Mouse (Mus musculus) neural tube, embryonic 14.5 days (tissue): ENCODE results near the gene Rmi1. TPM values are rescaled to one million over a fixed set of nuclear protein-coding genes. Genes with fewer than 3 reads are reported as not detected.

Experiments
- ATAC-seq: fragments of 200-750 bp; cut with Nextera tagmentation; 2 replicates; pipeline ENCODE4 v1.8.0; 2017; ENCODE audit warnings: low read depth, mild to moderate bottlenecking, moderate TSS enrichment, moderate library complexity
- H3K27ac ChIP-seq: fragments of 300-500 bp; sonication (generic); 2 replicates; pipeline ENCODE4 v1.5.1; 2014; ENCODE audit warnings: low read depth, mild to moderate bottlenecking, control low read depth, low read length, moderate library complexity, mixed read lengths
- H3K27me3 ChIP-seq: fragments of 300-500 bp; sonication (generic); 2 replicates; pipeline ENCODE4 v1.6.1; 2014; ENCODE audit warnings: low read length; ENCODE audit not compliant: control insufficient read depth, insufficient read depth
- H3K36me3 ChIP-seq: fragments of 300-500 bp; sonication (generic); 2 replicates; pipeline ENCODE4 v1.6.1; 2014; ENCODE audit warnings: low read length, mixed read lengths; ENCODE audit not compliant: control insufficient read depth, insufficient read depth
- H3K4me1 ChIP-seq: fragments of 300-500 bp; sonication (generic); 2 replicates; pipeline ENCODE4 v1.6.1; 2014; ENCODE audit warnings: low read length; ENCODE audit not compliant: control insufficient read depth, insufficient read depth
- H3K4me2 ChIP-seq: fragments of 300-500 bp; sonication (generic); 2 replicates; pipeline ENCODE4 v1.6.1; 2014; ENCODE audit warnings: mild to moderate bottlenecking, low read depth, low read length, control low read depth
- H3K4me3 ChIP-seq: fragments of 300-500 bp; sonication (generic); 2 replicates; pipeline ENCODE4 v1.5.1; 2014; ENCODE audit warnings: low read depth, low read length, control low read depth, mixed read lengths
- H3K9ac ChIP-seq: fragments of 300-500 bp; sonication (generic); replicated peaks from 2 replicates; pipeline ENCODE4 v1.6.1; 2014; ENCODE audit warnings: low read depth, mild to moderate bottlenecking, control low read depth, low read length, mixed read lengths
- H3K9me3 ChIP-seq: fragments of 300-500 bp; sonication (generic); 2 replicates; pipeline ENCODE4 v1.6.1; 2016; ENCODE audit warnings: low read length; ENCODE audit not compliant: control insufficient read depth
- WGBS: fragments of 180-500 bp; shearing (Covaris S2); extraction: QIAGEN DNeasy Blood & Tissue Kit; methylation state at CpG from one replicate; pipeline ENCODE4 v1.1.7; 2014; 5-methylcytosine and 5-hydroxymethylcytosine counted together
- polyA plus RNA-seq: library from polyadenylated mRNA; unstranded; fragments of >200 nt; fragmentation: Nextera tagmentation; extraction: Ambion mirVana; gene quantifications from 2 replicates; pipeline ENCODE4 v1.2.1, GENCODE M21; 2014

Rmi1 gene
- polyA plus RNA-seq, 1 experiment from 2014 or later: 27.3 TPM

- no peak for ATAC-seq
- no peaks in the 10 kb centered on the region for H3K36me3 ChIP-seq
- WGBS: 84% methylated on average over 4 of the region's 4 CpGs
Observed at GRCm38 (mm10) chr13:58418656-58419055, 16.6 kb downstream of the Rmi1 start.

GRCm38 (mm10) chr13:58419266-58419665 is 17.2 kb downstream of the Rmi1 start:
- 97% methylated on average over 1 of the region's 1 CpGs for WGBS
- no peaks in the 10 kb centered on the region for H3K4me1 ChIP-seq
- no peak for ATAC-seq

More at GRCm38 (mm10) chr13:58418656-58419055, 16.6 kb downstream of the Rmi1 start:
- no peaks in the 10 kb centered on the region for H3K9me3 ChIP-seq
- H3K4me3 ChIP-seq: no peak overlapping the region
- no peak overlapping the region for H3K4me2 ChIP-seq
- H3K27ac ChIP-seq: no peak overlapping the region
- H3K9ac ChIP-seq: no peak overlapping the region
- no peaks in the 10 kb centered on the region for H3K4me1 ChIP-seq
- H3K27me3 ChIP-seq: no peaks in the 10 kb centered on the region

GRCm38 (mm10) chr13:58421026-58421425 is 19.0 kb downstream of the Rmi1 start:
- H3K4me2 ChIP-seq: no peak overlapping the region
- H3K4me3 ChIP-seq: no peak overlapping the region
- H3K27me3 ChIP-seq: no peaks in the 10 kb centered on the region
- H3K27ac ChIP-seq: no peak overlapping the region
- no peaks in the 10 kb centered on the region for H3K36me3 ChIP-seq
- ATAC-seq: no peak
- no peaks in the 10 kb centered on the region for H3K9me3 ChIP-seq
- no peaks in the 10 kb centered on the region for H3K4me1 ChIP-seq
- 89% methylated on average over 4 of the region's 4 CpGs for WGBS
- no peak overlapping the region for H3K9ac ChIP-seq

More at GRCm38 (mm10) chr13:58419266-58419665, 17.2 kb downstream of the Rmi1 start:
- Histone ChIP-seq H3K4me3 (no peak overlapping the region), H3K36me3 (no peaks in the 10 kb centered on the region), H3K9ac (no peak overlapping the region), H3K9me3 (no peaks in the 10 kb centered on the region), H3K27ac (no peak overlapping the region), H3K4me2 (no peak overlapping the region), H3K27me3 (no peaks in the 10 kb centered on the region)

GRCm38 (mm10) chr13:58422242-58422641 is 20.2 kb downstream of the Rmi1 start:
- Histone ChIP-seq H3K4me2 (no peak overlapping the region), H3K36me3 (no peaks in the 10 kb centered on the region), H3K4me3 (no peak overlapping the region), H3K9ac (no peak overlapping the region), H3K9me3 (no peaks in the 10 kb centered on the region), H3K27me3 (no peaks in the 10 kb centered on the region), H3K27ac (no peak overlapping the region), H3K4me1 (no peaks in the 10 kb centered on the region)
- WGBS: 89% methylated on average over 4 of the region's 4 CpGs
- ATAC-seq: no peak

- no peak overlapping the region for H3K4me2 ChIP-seq
- no peaks in the 10 kb centered on the region for H3K36me3 ChIP-seq
- no peaks in the 10 kb centered on the region for H3K9me3 ChIP-seq
- H3K9ac ChIP-seq: no peak overlapping the region
- H3K4me3 ChIP-seq: no peak overlapping the region
- 72% methylated on average over 10 of the region's 10 CpGs for WGBS
- H3K27me3 ChIP-seq: no peaks in the 10 kb centered on the region
- no peak overlapping the region for H3K27ac ChIP-seq
- ATAC-seq: no peak
- H3K4me1 ChIP-seq: no peaks in the 10 kb centered on the region
Observed at GRCm38 (mm10) chr13:58423061-58423660, 21.1 kb downstream of the Rmi1 start.

GRCm38 (mm10) chr13:58439716-58440115 is 37.7 kb downstream of the Rmi1 start:
- Histone ChIP-seq H3K4me1 (no peaks in the 10 kb centered on the region), H3K4me2 (no peak overlapping the region), H3K9ac (no peak overlapping the region), H3K36me3 (no peaks in the 10 kb centered on the region), H3K4me3 (no peak overlapping the region), H3K27ac (no peak overlapping the region), H3K27me3 (no peaks in the 10 kb centered on the region), H3K9me3 (no peaks in the 10 kb centered on the region)
- no peak for ATAC-seq
- 46% methylated on average over 2 of the region's 2 CpGs for WGBS

GRCm38 (mm10) chr13:58443326-58443725 is 41.3 kb downstream of the Rmi1 start:
- H3K9me3 ChIP-seq: no peaks in the 10 kb centered on the region
- no peak for ATAC-seq
- H3K4me3 ChIP-seq: no peak overlapping the region
- no peaks in the 10 kb centered on the region for H3K36me3 ChIP-seq
- no peak overlapping the region for H3K27ac ChIP-seq
- H3K4me2 ChIP-seq: no peak overlapping the region
- 66% methylated on average over 4 of the region's 4 CpGs for WGBS
- H3K9ac ChIP-seq: no peak overlapping the region
- H3K4me1 ChIP-seq: no peaks in the 10 kb centered on the region
- H3K27me3 ChIP-seq: no peaks in the 10 kb centered on the region

- Histone ChIP-seq H3K36me3 (no peaks in the 10 kb centered on the region), H3K9me3 (no peaks in the 10 kb centered on the region), H3K27ac (no peak overlapping the region), H3K4me2 (no peak overlapping the region), H3K4me3 (no peak overlapping the region), H3K9ac (no peak overlapping the region), H3K27me3 (no peaks in the 10 kb centered on the region), H3K4me1 (no peaks in the 10 kb centered on the region)
- WGBS: 65% methylated on average over 7 of the region's 7 CpGs
- ATAC-seq: no peak
Observed at GRCm38 (mm10) chr13:58443787-58444186, 41.7 kb downstream of the Rmi1 start.

GRCm38 (mm10) chr13:58446541-58446940 is 44.5 kb downstream of the Rmi1 start:
- no peak for ATAC-seq
- no peak overlapping the region for H3K4me2 ChIP-seq
- no peaks in the 10 kb centered on the region for H3K36me3 ChIP-seq
- no peak overlapping the region for H3K9ac ChIP-seq
- H3K27me3 ChIP-seq: no peaks in the 10 kb centered on the region
- H3K9me3 ChIP-seq: no peaks in the 10 kb centered on the region
- 81% methylated on average over 2 of the region's 2 CpGs for WGBS
- H3K4me3 ChIP-seq: no peak overlapping the region
- 0 out of 2 replicates have a peak, but pooled peaks cover 2% of the 10 kb centered on the region for H3K4me1 ChIP-seq
- H3K27ac ChIP-seq: no peak overlapping the region
